Mouse (Mus musculus) megakaryocyte, embryonic 14.5 days (primary cell): Measurements from ENCODE around the gene Ctdspl.

Experiments used
- FLI1 ChIP-seq: IDR thresholded peaks from 2 replicates; pipeline ENCODE4 v1.6.1; 2012; ENCODE audit warnings: low read length, inconsistent platforms, mixed read lengths
- GATA1 ChIP-seq: IDR thresholded peaks from 3 replicates; pipeline ENCODE4 v1.6.1; 2012; ENCODE audit warnings: mixed read lengths, low read length, inconsistent platforms, borderline replicate concordance

- TF ChIP-seq FLI1 (no peak), GATA1 (no peak)
These were observed 66.3 kb downstream of the Ctdspl start for GRCm38 (mm10) chr9:118992586-118992955.
